Mouse (Mus musculus): ENCODE measurements at regions not wholly inside any gene's neighbourhood (a gene's known extent, or its start where the extent isn't known, plus 50 kb on each side); places are given as distances from the start of the nearest gene placed in this dataset.

- DNase-seq (ENCODE audit: low read depth in 1 of 2, low spot score in 2 of 2), result no peak
Measured at GRCm38 (mm10) chr13:16746451-16746850, 734.8 kb downstream of the Inhba start.

GRCm38 (mm10) chr13:16756264-16756663, 744.6 kb downstream of the Inhba start:
- no peak for DNase-seq (ENCODE audit: low read depth in 1 of 2, low spot score in 2 of 2)

- no peak for DNase-seq (ENCODE audit: low read depth in 1 of 2, low spot score in 2 of 2)
Measured at GRCm38 (mm10) chr13:16760045-16760444, 748.4 kb downstream of the Inhba start.

GRCm38 (mm10) chr13:16761415-16761814, 749.8 kb downstream of the Inhba start:
- DNase-seq (ENCODE audit: low read depth in 1 of 2, low spot score in 2 of 2), result no peak

- no peak for DNase-seq (ENCODE audit: low read depth in 1 of 2, low spot score in 2 of 2)
Measured at GRCm38 (mm10) chr13:16762326-16762725, 750.7 kb downstream of the Inhba start.

GRCm38 (mm10) chr13:16762727-16763512, 751.3 kb downstream of the Inhba start:
- no peak for DNase-seq (ENCODE audit: low read depth in 1 of 2, low spot score in 2 of 2)

GRCm38 (mm10) chr13:16763746-16764145, 752.1 kb downstream of the Inhba start:
- no peak for DNase-seq (ENCODE audit: low read depth in 1 of 2, low spot score in 2 of 2)

GRCm38 (mm10) chr13:16769409-16769808, 757.8 kb downstream of the Inhba start:
- no peak for DNase-seq (ENCODE audit: low read depth in 1 of 2, low spot score in 2 of 2)

- DNase-seq (ENCODE audit: low read depth in 1 of 2, low spot score in 2 of 2), result no peak
Measured at GRCm38 (mm10) chr13:16769848-16770422, 758.3 kb downstream of the Inhba start.

- DNase-seq (ENCODE audit: low read depth in 1 of 2, low spot score in 2 of 2), result no peak
Measured at GRCm38 (mm10) chr13:16771845-16772244, 760.2 kb downstream of the Inhba start.

- DNase-seq (ENCODE audit: low read depth in 1 of 2, low spot score in 2 of 2), result no peak
Measured at GRCm38 (mm10) chr13:16805560-16805959, 793.9 kb downstream of the Inhba start.
